Mouse (Mus musculus) E14TG2a.4 (cell line): ENCODE data around the gene Tshz3.

ENCODE experiments used
- H3K27me3 ChIP-seq: 2 replicates; pipeline ENCODE4 v1.6.1; 2014; ENCODE audit warnings: low read length, control low read depth; ENCODE audit not compliant: insufficient read depth
- H3K36me3 ChIP-seq: 2 replicates; pipeline ENCODE4 v1.6.1; 2014; ENCODE audit warnings: low read length, control low read depth; ENCODE audit not compliant: insufficient read depth
- H3K4me1 ChIP-seq: replicated peaks from 2 replicates; pipeline ENCODE4 v1.6.1; 2014; ENCODE audit warnings: low read depth, low read length, control low read depth
- H3K4me3 ChIP-seq: replicated peaks from 2 replicates; pipeline ENCODE4 v1.5.1; 2014; ENCODE audit warnings: mild to moderate bottlenecking, low read length
- H3K9me3 ChIP-seq: 2 replicates; pipeline ENCODE4 v1.6.1; 2014; ENCODE audit warnings: low read length, control low read depth
- CTCF ChIP-seq: conservative IDR thresholded peaks from 2 replicates; pipeline ENCODE4 v1.5.1; 2014; ENCODE audit warnings: low read length
- NANOG ChIP-seq: IDR thresholded peaks from 2 replicates; pipeline ENCODE4 v1.6.1; 2014; ENCODE audit warnings: borderline replicate concordance, low read length, mixed read lengths
- POU5F1 ChIP-seq: IDR thresholded peaks from 2 replicates; pipeline ENCODE4 v1.6.1; 2014; ENCODE audit warnings: low read length, borderline replicate concordance

The Tshz3 gene

DNA sequence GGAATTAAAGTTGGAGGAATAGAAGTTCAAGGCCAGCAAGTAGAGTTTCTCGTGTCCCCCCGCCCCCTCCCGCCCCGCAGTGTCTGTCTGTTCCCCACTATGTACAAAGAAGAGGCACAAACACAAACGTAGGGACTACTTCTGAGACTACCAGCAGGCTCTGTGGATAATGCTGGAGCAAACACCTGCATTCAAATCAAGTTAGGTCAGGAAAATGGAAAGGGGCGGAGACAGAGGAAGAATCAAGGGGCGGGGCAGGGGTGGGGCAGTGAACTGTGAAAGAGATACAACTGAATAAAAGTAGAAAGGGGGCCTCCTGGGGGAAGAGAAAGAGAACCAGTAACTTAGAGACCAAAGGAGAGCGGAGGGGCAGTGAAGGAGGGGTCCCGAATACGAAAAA is 19.4 kb upstream of the Tshz3 start:
- no peak for TF ChIP-seq CTCF
- no peak for TF ChIP-seq NANOG
- TF ChIP-seq POU5F1, result no peak
- peak overlapping the region; percentile 39 for H3K4me3 ChIP-seq
- H3K36me3 ChIP-seq, result no peaks in the 10 kb centered on the region
- peaks cover 46% of the 10 kb centered on the region for H3K27me3 ChIP-seq
- H3K9me3 ChIP-seq, result no peaks in the 10 kb centered on the region
- H3K4me1 ChIP-seq, result peaks cover 62% of the 10 kb centered on the region

DNA sequence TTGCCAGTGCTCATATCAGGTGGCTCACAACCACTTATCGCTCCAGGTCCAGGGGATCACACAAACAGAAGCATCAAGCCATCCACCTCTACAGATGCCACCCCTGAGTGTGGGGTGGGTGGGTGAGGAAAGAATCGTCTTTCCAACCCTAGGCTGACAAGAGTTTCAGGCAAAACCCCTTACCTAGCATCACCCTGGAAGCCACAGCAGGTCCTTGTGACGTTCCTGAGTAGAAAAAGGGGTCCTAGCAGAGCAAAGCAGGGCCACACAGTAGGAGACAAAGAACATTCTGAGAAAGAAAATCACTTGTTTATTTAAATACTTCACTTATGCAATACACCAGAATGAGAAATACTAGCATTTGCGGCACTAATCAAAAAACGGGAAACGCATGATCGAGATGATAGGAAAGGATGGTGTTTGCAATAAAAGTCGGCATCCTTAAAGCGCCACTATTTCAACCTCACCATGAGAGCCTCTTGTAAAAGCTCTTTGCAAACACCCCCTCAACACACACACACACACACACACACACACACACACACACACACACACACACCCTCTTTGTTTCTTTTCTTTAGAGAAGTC is 18.8 kb upstream of the Tshz3 start:
- Histone ChIP-seq H3K4me3 (peak overlapping the region; percentile 39), H3K27me3 (peaks cover 42% of the 10 kb centered on the region), H3K9me3 (no peaks in the 10 kb centered on the region), H3K4me1 (peaks cover 66% of the 10 kb centered on the region), H3K36me3 (no peaks in the 10 kb centered on the region)
- TF ChIP-seq POU5F1 (no peak), CTCF (no peak), NANOG (no peak)

DNA sequence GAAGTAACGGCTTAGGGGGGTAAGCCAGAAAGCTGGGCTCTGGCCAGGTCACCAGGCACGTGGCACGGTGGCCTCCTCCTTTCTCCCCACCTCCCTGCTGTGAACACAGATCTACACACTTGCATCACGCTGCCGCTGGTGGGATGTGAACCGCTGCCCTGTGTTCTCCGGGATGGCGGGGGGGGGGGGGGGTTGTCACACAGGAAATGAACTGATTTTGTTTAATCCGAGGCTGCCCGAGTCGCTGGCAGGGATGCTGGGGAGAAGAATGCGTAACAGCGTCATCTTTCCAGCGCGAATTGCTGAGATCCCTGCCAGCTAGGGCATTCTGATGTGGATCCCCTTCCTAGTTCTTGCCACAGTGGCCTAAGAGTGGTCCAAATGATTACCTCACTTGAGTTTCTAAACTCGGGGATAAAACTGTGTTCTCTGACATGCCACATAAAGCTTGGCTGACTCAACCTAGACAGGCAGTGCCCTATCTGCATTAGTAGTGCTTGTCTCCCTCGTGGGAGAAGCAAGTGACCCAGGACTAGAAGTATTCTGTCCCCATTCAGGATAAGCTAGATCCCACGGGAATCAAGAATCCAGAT is 18.0 kb upstream of the Tshz3 start:
- H3K27me3 ChIP-seq, result peaks cover 40% of the 10 kb centered on the region
- peak overlapping the region; percentile 8 for H3K4me3 ChIP-seq

DNA sequence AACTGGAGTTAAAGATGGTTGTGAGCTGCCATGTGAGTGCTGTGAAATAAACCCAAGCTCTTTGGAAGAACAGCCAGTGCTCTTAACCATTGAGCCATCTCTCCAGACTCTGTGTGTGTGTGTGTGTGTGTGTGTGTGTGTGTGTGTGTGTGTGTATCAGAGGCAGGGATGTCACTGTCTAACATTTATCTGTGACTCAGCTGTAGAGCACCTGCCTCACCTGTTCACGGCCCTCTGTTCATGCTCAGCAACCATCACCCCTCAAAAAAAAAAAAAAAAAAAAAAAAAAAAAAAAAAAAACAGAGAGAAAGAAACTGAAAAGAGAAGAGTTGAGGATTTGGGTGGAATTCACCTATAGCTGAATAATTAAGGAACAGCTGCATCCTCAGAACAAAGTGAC is 10.4 kb upstream of the Tshz3 start:
- Histone ChIP-seq H3K4me3 (no peak overlapping the region), H3K36me3 (no peaks in the 10 kb centered on the region), H3K4me1 (peaks cover 46% of the 10 kb centered on the region), H3K9me3 (no peaks in the 10 kb centered on the region), H3K27me3 (peaks cover 61% of the 10 kb centered on the region)
- TF ChIP-seq CTCF (no peak), POU5F1 (no peak), NANOG (no peak)

More for the DNA sequence above, 18.0 kb upstream of the Tshz3 start:
- Histone ChIP-seq H3K4me1 (peaks cover 65% of the 10 kb centered on the region), H3K36me3 (no peaks in the 10 kb centered on the region), H3K9me3 (no peaks in the 10 kb centered on the region)
- TF ChIP-seq CTCF (no peak), NANOG (no peak), POU5F1 (no peak)

DNA sequence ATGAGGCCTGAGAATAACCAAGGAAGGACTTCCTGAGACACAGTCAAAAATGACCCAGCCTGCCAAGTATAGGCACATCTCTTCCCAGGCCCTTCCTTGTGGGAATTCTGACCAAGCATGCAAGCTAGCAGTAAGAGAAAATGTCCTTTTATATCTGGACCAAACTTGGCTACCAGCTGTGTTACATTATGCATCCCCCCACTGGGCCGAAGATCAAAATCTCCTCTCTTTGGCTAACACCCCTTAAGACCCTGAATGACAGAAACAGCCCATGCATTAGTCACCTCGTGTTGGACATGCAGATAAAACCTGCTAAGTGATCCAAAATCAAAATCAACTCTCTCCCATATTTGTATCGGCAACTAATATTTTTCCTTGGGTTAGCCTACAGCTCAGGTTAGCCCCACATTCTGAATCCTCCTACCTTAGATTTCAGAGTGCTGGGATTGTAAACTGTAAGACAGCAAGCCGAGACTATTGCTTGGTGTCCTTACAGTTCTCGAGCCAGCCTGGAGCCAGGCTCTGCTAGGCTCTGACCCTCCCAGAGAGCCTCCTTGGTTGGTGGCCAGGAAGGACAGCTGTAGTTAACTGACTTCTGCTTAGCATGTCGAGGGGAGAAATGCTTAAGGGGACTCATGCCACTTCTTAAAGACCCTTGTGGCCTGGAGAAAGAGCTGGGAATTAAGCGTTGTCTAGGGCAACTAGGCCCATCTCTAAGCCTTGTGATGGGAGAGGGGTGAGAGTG is 8.7 kb upstream of the Tshz3 start:
- Histone ChIP-seq H3K9me3 (no peaks in the 10 kb centered on the region), H3K36me3 (no peaks in the 10 kb centered on the region), H3K27me3 (peaks cover 70% of the 10 kb centered on the region), H3K4me3 (no peak overlapping the region), H3K4me1 (peaks cover 40% of the 10 kb centered on the region)
- no peak for TF ChIP-seq NANOG
- TF ChIP-seq POU5F1, result no peak
- TF ChIP-seq CTCF, result no peak

DNA sequence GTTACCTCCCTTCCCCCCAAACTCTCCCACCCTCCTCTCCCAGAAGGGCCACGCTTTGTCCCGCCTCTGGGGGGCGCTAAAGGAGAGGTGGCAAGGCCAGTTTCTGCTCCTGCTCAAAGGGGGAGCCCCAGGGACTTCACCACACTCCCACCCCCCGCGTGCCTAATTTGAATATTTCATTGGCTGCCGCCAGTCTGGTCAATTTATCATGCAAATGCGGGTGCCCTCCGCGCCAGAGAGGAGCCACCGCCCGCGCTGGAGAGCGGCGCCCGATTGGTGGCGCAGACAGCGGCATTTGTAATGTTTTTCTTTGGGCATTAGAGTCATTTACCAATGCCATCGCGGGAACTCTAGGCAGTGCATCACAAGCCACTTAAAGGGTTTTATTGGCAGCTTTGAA is 7.4 kb upstream of the Tshz3 start:
- Histone ChIP-seq H3K4me1 (peaks cover 53% of the 10 kb centered on the region), H3K9me3 (no peaks in the 10 kb centered on the region), H3K27me3 (peaks cover 81% of the 10 kb centered on the region), H3K36me3 (no peaks in the 10 kb centered on the region), H3K4me3 (peak overlapping the region; percentile 17)
- TF ChIP-seq POU5F1 (no peak), NANOG (no peak), CTCF (peak; percentile 73)

DNA sequence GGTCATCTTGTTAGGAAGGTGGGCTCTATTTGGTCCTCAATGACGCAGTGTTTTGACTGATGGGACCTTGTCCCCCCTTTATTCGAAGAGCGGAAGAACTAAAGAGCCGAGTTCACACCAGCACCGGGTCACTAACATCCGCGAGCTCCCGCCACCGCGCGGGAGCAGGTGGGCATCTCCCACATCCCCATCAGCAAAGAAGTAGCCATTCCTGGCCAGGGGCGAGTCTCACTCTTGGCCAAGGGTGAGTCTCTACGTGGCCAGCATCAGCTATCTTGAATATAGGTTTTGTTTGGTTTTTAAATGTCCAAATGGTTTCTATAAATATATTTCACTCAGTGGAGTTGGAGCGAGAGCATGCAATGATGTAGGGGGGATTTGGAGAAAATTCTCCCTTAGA is 6.3 kb upstream of the Tshz3 start:
- Histone ChIP-seq H3K4me3 (no peak overlapping the region), H3K4me1 (peaks cover 50% of the 10 kb centered on the region), H3K9me3 (no peaks in the 10 kb centered on the region), H3K27me3 (peaks cover 87% of the 10 kb centered on the region), H3K36me3 (no peaks in the 10 kb centered on the region)
- TF ChIP-seq CTCF, result no peak
- TF ChIP-seq POU5F1, result no peak
- no peak for TF ChIP-seq NANOG

DNA sequence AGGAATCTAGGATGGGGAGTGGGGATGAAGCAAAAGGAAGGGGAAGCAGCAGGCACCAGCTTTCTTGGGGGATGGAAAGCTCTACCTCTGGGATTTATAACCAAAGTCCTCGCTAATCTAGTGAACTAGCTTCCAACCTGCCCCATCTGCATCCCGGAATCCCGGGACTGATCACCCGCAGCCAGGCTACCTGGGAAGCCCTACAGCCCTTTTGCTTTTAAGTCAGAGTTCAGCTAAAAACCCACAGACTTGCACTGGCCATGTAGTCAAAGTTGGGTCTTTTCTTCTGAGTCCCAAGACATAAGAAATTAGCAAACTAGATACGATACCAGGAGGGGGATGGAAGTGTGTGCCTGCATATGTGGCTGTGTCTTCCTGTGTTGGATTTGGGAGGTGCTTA is 5.5 kb upstream of the Tshz3 start:
- TF ChIP-seq POU5F1, result no peak
- no peak for TF ChIP-seq NANOG
- no peak for TF ChIP-seq CTCF
- Histone ChIP-seq H3K27me3 (peaks cover 94% of the 10 kb centered on the region), H3K36me3 (no peaks in the 10 kb centered on the region), H3K4me3 (no peak overlapping the region), H3K9me3 (no peaks in the 10 kb centered on the region), H3K4me1 (peaks cover 50% of the 10 kb centered on the region)

DNA sequence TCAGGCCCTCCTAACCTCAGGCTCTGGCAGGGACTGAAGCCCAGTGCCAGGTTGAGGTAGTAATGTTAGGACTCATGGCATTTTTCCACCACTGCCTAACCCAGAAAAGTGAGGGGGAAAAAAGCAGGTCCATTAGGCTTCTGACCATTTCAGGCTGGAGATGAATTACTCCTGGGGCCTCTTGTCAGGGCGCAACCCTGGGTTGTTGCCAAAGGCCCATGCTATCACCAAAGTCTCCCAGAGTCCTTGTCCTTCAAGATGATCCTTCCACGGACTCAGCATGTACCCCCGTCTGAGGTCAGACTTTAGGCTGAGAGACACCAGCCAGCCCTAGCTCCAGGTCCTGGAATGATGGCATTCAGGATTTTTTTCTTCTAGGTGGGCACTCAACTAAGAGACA is 4.8 kb upstream of the Tshz3 start:
- peaks cover 50% of the 10 kb centered on the region for H3K4me1 ChIP-seq
- no peaks in the 10 kb centered on the region for H3K36me3 ChIP-seq
- H3K4me3 ChIP-seq, result no peak overlapping the region
- H3K9me3 ChIP-seq, result no peaks in the 10 kb centered on the region
- TF ChIP-seq CTCF, result no peak
- TF ChIP-seq NANOG, result no peak
- TF ChIP-seq POU5F1, result no peak
- H3K27me3 ChIP-seq, result peaks cover 91% of the 10 kb centered on the region
